Mouse (Mus musculus) spleen, adult 2 months (tissue): ENCODE measurements around the gene Ntm.

Source experiments
- CTCF ChIP-seq: fragments of 200-500 bp; IDR thresholded peaks from 2 replicates; pipeline ENCODE4 v1.5.1; 2011; ENCODE audit warnings: mild to moderate bottlenecking, inconsistent platforms; ENCODE audit not compliant: insufficient read depth, insufficient read length, insufficient replicate concordance; ENCODE audit errors: extremely low read depth
- POLR2A ChIP-seq: fragments of 200-500 bp; IDR thresholded peaks from 2 replicates; pipeline ENCODE4 v1.6.1; 2011; ENCODE audit warnings: low read depth, low read length, inconsistent platforms

- no peak for TF ChIP-seq POLR2A
- no peak for TF ChIP-seq CTCF
Observed at GRCm38 (mm10) chr9:28999951-29000351, 963.0 kb downstream of the Ntm start.
